Mouse (Mus musculus) myocyte (in vitro differentiated cells): ENCODE measurements around the gene Crip2. TPM values are rescaled to one million over a fixed set of nuclear protein-coding genes. Genes with fewer than 3 reads are reported as not detected.

Experiments used
- H3K27me3 ChIP-seq: one replicate; pipeline ENCODE4 v1.6.1; 2011; ENCODE audit not compliant: control insufficient read depth, insufficient read depth, insufficient read length
- H3K36me3 ChIP-seq: one replicate; pipeline ENCODE4 v1.6.1; 2011; ENCODE audit not compliant: control insufficient read depth, insufficient read depth
- H3K4me2 ChIP-seq: one replicate; pipeline ENCODE4 v1.6.1; 2011; ENCODE audit warnings: low read depth, control low read depth
- H3K4me3 ChIP-seq: one replicate; pipeline ENCODE4 v1.5.1; 2011; ENCODE audit warnings: mild to moderate bottlenecking, control low read depth, moderate library complexity
- H3K79me2 ChIP-seq: one replicate; pipeline ENCODE4 v1.6.1; 2011; ENCODE audit not compliant: control insufficient read depth, insufficient read depth
- H3ac ChIP-seq: one replicate; pipeline ENCODE4 v1.6.1; 2011; ENCODE audit not compliant: control insufficient read depth, insufficient read length
- CEBPB ChIP-seq: IDR thresholded peaks from 2 replicates; pipeline ENCODE4 v1.6.1; 2011; ENCODE audit warnings: mild to moderate bottlenecking, moderate library complexity; ENCODE audit not compliant: poor library complexity, insufficient read depth, severe bottlenecking
- E2F4 ChIP-seq: IDR thresholded peaks from one replicate; pipeline ENCODE4 v1.6.1; 2011; ENCODE audit warnings: mild to moderate bottlenecking, control low read depth, moderate library complexity; ENCODE audit not compliant: insufficient read depth
- MAX ChIP-seq: IDR thresholded peaks from one replicate; pipeline ENCODE4 v1.6.1; 2011; ENCODE audit warnings: low read depth, mild to moderate bottlenecking, control low read depth
- MYOD1 ChIP-seq, 3 experiments: IDR thresholded peaks; one replicate each; pipeline ENCODE4 v1.6.1; 2011; ENCODE audit warnings: control low read depth in 2 of 3, low read depth in 2 of 3, mild to moderate bottlenecking in 2 of 3, moderate library complexity in 1 of 3; ENCODE audit not compliant: insufficient read length in 2 of 3, control insufficient read depth in 1 of 3
- MYOG ChIP-seq, 3 experiments: IDR thresholded peaks; one replicate each; pipeline ENCODE4 v1.6.1; 2011; ENCODE audit warnings: control low read depth in 2 of 3, low read depth in 2 of 3, mild to moderate bottlenecking in 2 of 3; ENCODE audit not compliant: insufficient read length in 2 of 3, control insufficient read depth in 1 of 3, insufficient read depth in 1 of 3
- POLR2A ChIP-seq: IDR thresholded peaks from one replicate; pipeline ENCODE4 v1.6.1; 2011; ENCODE audit warnings: low read depth, mild to moderate bottlenecking, control low read depth, moderate library complexity; ENCODE audit not compliant: insufficient read length
- POLR2AphosphoS2 ChIP-seq: IDR thresholded peaks from one replicate; pipeline ENCODE4 v1.6.1; 2011; ENCODE audit warnings: low read depth, control low read depth; ENCODE audit not compliant: insufficient read length
- REST ChIP-seq: IDR thresholded peaks from one replicate; pipeline ENCODE4 v1.6.1; 2011; ENCODE audit warnings: mild to moderate bottlenecking, control low read depth, moderate library complexity; ENCODE audit not compliant: insufficient read depth, insufficient read length
- SRF ChIP-seq: IDR thresholded peaks from one replicate; pipeline ENCODE4 v1.6.1; 2011; ENCODE audit warnings: low read depth; ENCODE audit not compliant: control insufficient read depth, insufficient read length
- TCF12 ChIP-seq: IDR thresholded peaks from one replicate; pipeline ENCODE4 v1.6.1; 2011; ENCODE audit warnings: mild to moderate bottlenecking, control low read depth; ENCODE audit not compliant: poor library complexity, insufficient read depth, severe bottlenecking
- TCF3 ChIP-seq: IDR thresholded peaks from one replicate; pipeline ENCODE4 v1.6.1; 2011; ENCODE audit warnings: low read depth, control low read depth; ENCODE audit not compliant: insufficient read length
- USF1 ChIP-seq: IDR thresholded peaks from one replicate; pipeline ENCODE4 v1.6.1; 2011; ENCODE audit warnings: low read depth, mild to moderate bottlenecking, control low read depth, moderate library complexity
- polyA plus RNA-seq: library from polyadenylated mRNA; unstranded; fragments of >200 nt; fragmentation: generic; extraction: Trizol; gene quantifications from one replicate; pipeline ENCODE4 v1.2.1, GENCODE M21; 2012; ENCODE audit warnings: missing spikeins

Crip2 gene
- polyA plus RNA-seq, 1 experiment, result 1,146 TPM

- no peak overlapping the region for H3ac ChIP-seq
- TF ChIP-seq CEBPB, result no peak
- TF ChIP-seq MYOD1 (IDR thresholded peaks at IDR 0.05; ENCODE audit: control insufficient read depth in 1 of 3, insufficient read length in 2 of 3, low read depth in 2 of 3), result no peak
- TF ChIP-seq POLR2AphosphoS2, result no peak
- no peak for TF ChIP-seq TCF12
- no peak for TF ChIP-seq REST
- TF ChIP-seq POLR2A, result no peak
- no peak for TF ChIP-seq SRF
- TF ChIP-seq MYOG (IDR thresholded peaks at IDR 0.05; ENCODE audit: control insufficient read depth in 1 of 3, insufficient read depth in 1 of 3, insufficient read length in 2 of 3, low read depth in 2 of 3), result no peak
- no peak for TF ChIP-seq TCF3
- no peak for TF ChIP-seq MAX
- no peaks in the 10 kb centered on the region for H3K36me3 ChIP-seq
- peaks cover 5% of the 10 kb centered on the region for H3K79me2 ChIP-seq
- no peaks in the 10 kb centered on the region for H3K27me3 ChIP-seq
- no peak overlapping the region for H3K4me2 ChIP-seq
- H3K4me3 ChIP-seq, result peak overlapping the region; percentile 30
Measured at GRCm38 (mm10) chr12:113157521-113157920, 17.5 kb downstream of the Crip2 start.

GRCm38 (mm10) chr12:113157971-113158370, 17.9 kb downstream of the Crip2 start:
- H3K4me3 ChIP-seq, result no peak overlapping the region
- H3K27me3 ChIP-seq, result no peaks in the 10 kb centered on the region
- H3K79me2 ChIP-seq, result peaks cover under 1% of the 10 kb centered on the region
- no peaks in the 10 kb centered on the region for H3K36me3 ChIP-seq
- H3K4me2 ChIP-seq, result no peak overlapping the region
- no peak overlapping the region for H3ac ChIP-seq
- TF ChIP-seq MYOD1 (IDR thresholded peaks at IDR 0.05; ENCODE audit: control insufficient read depth in 1 of 3, insufficient read length in 2 of 3, low read depth in 2 of 3) (no peak), POLR2AphosphoS2 (no peak), REST (no peak), USF1 (no peak), SRF (no peak)

- H3ac ChIP-seq, result no peak overlapping the region
- TF ChIP-seq USF1 (no peak), TCF3 (no peak), E2F4 (no peak), MAX (no peak), POLR2AphosphoS2 (no peak)
Measured at GRCm38 (mm10) chr12:113163561-113164006, 23.5 kb downstream of the Crip2 start.

GRCm38 (mm10) chr12:113168031-113168536, 28.0 kb downstream of the Crip2 start:
- no peaks in the 10 kb centered on the region for H3K36me3 ChIP-seq
- no peaks in the 10 kb centered on the region for H3K27me3 ChIP-seq
- TF ChIP-seq REST, result no peak
- no peak overlapping the region for H3K4me2 ChIP-seq
- H3K79me2 ChIP-seq, result no peaks in the 10 kb centered on the region
- no peak overlapping the region for H3ac ChIP-seq
- H3K4me3 ChIP-seq, result no peak overlapping the region

More at GRCm38 (mm10) chr12:113163561-113164006, 23.5 kb downstream of the Crip2 start:
- no peaks in the 10 kb centered on the region for H3K27me3 ChIP-seq
- H3K36me3 ChIP-seq, result no peaks in the 10 kb centered on the region
- H3K4me3 ChIP-seq, result no peak overlapping the region
- no peaks in the 10 kb centered on the region for H3K79me2 ChIP-seq
- H3K4me2 ChIP-seq, result no peak overlapping the region

GRCm38 (mm10) chr12:113176960-113177725, 37.1 kb downstream of the Crip2 start:
- no peaks in the 10 kb centered on the region for H3K79me2 ChIP-seq
- no peaks in the 10 kb centered on the region for H3K27me3 ChIP-seq
- no peak for TF ChIP-seq MYOG (IDR thresholded peaks at IDR 0.05; ENCODE audit: control insufficient read depth in 1 of 3, insufficient read depth in 1 of 3, insufficient read length in 2 of 3, low read depth in 2 of 3)
- no peaks in the 10 kb centered on the region for H3K36me3 ChIP-seq
- no peak overlapping the region for H3K4me3 ChIP-seq
- H3ac ChIP-seq, result no peak overlapping the region
- H3K4me2 ChIP-seq, result no peak overlapping the region

- Histone ChIP-seq H3K79me2 (no peaks in the 10 kb centered on the region), H3K4me2 (no peak overlapping the region), H3K36me3 (no peaks in the 10 kb centered on the region), H3K4me3 (no peak overlapping the region), H3K27me3 (peaks cover 7% of the 10 kb centered on the region), H3ac (no peak overlapping the region)
- TF ChIP-seq MAX (no peak), MYOG (IDR thresholded peaks at IDR 0.05; ENCODE audit: control insufficient read depth in 1 of 3, insufficient read depth in 1 of 3, insufficient read length in 2 of 3, low read depth in 2 of 3) (no peak), MYOD1 (IDR thresholded peaks at IDR 0.05; ENCODE audit: control insufficient read depth in 1 of 3, insufficient read length in 2 of 3, low read depth in 2 of 3) (no peak), REST (no peak), E2F4 (no peak), CEBPB (no peak)
Measured at GRCm38 (mm10) chr12:113181020-113181419, 41.0 kb downstream of the Crip2 start.
